Mouse (Mus musculus) right cerebral cortex, postnatal 25 days (tissue): ENCODE results near the gene Olfr374.
A peak's percentile ranks its signal among the peaks of the same experiment; 100 is the strongest.
"Not testable (repeated sequence)": the region's sequence is repeated elsewhere in the genome, so short reads cannot be mapped to it uniquely, and the experiment has no call there.

ENCODE experiments used
- DNase-seq: peaks from one replicate; pipeline ENCODE4 v3.0.0; 2022

Gene Olfr374

DNA sequence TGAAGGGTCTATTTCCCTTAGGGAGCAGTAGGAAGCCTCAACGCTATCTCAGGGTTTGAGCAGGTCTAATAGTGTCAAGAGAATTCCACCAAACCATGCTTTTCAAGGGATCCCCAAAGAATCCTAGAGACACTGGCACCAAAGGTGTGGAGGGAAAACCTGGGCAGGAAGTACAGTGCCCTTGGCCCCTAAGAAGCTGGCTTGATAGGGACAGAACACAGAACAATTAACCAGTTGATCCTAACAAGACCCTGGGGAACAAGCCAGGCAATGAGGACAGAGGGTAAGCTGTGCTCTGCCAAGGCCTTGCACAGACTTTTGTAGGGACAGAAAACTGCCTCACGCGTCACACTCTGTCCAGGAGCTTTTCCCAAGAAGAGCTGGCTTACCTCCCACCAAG lies at the start of gene Olfr374:
TSS of gene Olfr374 (plus strand) at position 301 of the 400 bp plus-strand sequence.
- DNase-seq = no peak

DNA sequence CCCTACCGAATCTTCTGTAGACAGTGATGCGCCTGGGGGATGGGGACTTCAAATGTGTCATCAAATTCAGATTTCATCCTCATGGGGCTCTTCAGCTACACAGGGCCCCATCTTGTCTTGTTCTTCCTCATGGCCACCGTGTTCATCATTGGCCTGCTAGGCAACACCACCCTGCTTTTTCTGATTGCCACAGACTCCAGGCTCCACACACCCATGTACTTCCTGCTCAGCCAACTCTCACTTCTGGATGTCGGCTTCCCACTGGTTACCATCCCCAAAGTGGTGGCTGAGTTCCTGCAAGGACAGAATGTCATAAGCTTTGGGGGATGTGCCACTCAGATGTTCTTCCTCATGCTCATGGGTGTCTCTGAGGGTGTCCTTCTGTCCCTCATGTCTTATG lies 49.2 kb upstream of the Olfr374 start:
- not testable (repeated sequence) for DNase-seq

DNA sequence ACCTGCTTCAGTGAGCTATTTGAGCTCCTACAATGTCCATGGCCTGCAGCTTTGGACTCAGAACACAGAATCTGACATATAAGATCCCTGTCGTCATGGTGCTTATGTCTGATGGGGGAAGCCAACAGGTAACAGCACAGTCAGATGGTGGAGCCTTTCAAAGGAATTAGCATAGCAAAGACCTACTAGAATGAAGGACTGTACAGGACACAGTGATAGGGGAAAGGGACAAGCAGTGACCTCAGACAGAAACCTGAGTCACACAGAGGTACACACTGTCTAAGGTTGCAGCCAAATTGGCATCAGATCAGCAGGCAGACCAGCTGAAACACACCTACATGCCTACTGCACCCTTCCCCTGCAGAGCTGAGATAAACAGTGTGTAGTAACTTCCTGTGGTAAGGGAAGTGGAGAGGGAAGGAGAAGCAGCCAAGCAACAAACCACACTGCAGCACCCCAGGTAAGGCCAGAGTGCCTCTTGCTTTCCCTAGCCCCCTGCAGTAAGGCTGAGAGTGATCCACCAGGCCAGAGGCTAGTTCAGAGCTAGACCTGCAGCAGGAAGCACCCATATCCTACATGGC lies 39.9 kb upstream of the Olfr374 start:
- DNase-seq = not testable (repeated sequence)

DNA sequence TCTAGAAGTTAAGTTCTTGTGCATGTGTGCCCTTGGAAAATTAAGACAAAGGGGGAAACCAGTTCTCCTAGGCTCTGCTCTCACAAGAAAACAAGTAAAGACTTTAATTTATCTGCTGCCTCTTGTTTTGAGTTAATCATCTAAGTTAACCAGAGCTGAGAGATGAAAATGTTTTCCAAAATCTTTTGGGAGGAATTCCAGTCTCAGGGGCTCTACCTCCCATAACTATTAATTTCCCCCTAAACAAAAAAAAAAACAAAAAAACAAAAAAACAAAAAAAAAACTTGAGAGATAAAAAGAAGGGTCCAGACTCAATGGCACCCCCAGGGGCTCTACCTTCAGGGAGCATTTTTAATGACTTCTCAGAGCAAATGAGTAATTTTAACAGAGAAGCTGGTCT lies 24.0 kb upstream of the Olfr374 start, which contains the start of gene Olfr373:
TSS of gene Olfr373 (plus strand) at position 301 of the 400 bp plus-strand sequence.
- DNase-seq = not testable (repeated sequence)

DNA sequence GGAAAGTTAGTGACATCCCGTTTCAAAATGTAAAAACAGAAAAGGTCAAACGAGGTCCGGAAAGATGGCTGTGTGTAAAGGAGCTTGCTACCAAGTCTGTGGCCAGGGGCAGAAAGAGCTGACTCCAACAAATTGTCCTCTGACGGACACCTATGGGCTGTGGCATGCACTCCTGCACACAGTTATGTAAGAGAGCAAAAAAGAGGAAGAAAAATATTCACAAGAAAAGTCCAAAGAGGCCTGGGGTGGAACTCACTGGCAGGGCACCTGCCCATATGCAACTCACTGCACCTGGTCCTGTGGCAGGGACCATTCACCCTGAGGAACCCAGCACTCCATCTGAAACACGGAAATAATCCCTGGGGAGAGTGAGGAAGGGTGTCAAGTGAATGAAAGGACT lies 22.1 kb upstream of the Olfr374 start:
- DNase-seq = no peak

DNA sequence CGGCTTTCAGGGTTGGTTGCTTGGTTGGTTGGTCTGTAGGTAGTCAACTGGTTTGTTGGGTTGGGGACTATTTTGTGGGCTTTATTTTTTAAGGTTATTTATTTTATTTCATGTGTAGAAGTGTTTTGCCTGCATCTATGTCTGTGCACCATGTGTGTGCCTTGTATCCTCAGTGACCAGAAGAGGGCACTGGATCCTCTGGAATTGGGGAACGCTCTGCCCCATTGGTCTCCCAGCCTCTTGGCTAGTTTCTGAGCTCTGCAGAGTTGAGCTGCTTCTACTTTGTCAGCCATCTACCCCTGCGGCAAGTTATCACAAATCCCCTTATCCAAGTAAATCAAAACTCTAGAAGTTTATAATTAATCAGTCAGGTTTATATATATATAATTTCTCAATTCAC lies 19.2 kb upstream of the Olfr374 start:
- DNase-seq = not testable (repeated sequence)

DNA sequence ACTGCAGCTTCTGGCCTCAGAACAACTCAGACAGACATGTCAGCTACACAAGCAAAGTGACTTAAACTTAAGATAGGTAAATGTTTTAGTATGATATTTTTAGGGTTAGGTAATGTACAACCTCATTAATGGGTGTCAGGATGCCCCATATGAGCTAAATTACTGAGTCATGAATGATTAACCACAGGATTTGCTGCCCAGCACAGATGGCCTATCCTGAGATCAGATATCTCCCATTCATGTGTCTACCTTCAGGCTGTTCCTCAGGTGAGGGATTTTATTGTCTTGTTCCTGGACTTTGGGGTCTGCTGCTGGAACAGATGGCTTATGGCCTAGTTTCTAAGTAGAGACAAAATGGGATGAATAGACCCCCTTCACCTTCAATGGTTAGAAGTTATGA lies 10.1 kb upstream of the Olfr374 start:
- DNase-seq = not testable (repeated sequence)

DNA sequence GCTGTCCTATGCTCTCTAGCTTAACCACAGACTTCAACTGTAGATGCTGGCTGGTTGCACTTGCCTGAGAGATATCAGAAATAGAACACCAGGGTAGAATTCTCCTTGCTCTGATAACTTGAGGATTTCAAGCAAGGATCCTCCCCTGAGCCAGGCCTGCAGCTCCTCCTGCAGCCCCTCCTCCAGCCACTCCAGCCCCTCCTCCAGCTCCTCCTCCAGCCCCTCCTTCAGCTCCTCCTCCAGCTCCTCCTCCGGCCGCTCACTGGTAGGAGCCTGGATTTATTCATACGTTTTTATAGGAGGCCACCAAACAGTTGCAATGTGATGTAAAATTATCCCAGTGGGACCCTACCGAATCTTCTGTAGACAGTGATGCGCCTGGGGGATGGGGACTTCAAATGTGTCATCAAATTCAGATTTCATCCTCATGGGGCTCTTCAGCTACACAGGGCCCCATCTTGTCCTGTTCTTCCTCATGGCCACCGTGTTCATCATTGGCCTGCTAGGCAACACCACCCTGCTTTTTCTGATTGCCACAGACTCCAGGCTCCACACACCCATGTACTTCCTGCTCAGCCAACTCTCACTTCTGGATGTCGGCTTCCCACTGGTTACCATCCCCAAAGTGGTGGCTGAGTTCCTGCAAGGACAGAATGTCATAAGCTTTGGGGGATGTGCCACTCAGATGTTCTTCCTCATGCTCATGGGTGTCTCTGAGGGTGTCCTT lies 7.3 kb upstream of the Olfr374 start:
- not testable (repeated sequence) for DNase-seq

DNA sequence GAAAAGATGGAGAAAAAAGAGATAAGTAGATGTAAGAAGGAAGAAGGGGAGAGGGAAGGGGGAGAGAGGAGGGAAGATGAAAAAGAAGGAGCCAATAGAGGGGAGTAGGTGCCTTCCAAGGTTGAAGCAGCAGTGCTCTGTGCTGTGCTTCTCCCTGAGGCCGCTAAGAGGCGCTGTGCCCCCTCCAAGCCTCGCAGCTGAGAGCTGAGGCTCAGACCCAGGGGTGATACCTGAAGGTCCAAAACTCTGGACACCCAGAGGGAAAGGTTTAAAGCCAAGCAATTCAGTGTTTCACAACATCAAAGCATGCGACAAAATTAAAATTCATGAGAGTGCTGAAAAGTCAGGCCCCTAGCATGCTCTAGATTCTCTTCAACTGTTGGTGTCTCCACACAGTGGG lies 1.7 kb upstream of the Olfr374 start:
- no peak for DNase-seq

DNA sequence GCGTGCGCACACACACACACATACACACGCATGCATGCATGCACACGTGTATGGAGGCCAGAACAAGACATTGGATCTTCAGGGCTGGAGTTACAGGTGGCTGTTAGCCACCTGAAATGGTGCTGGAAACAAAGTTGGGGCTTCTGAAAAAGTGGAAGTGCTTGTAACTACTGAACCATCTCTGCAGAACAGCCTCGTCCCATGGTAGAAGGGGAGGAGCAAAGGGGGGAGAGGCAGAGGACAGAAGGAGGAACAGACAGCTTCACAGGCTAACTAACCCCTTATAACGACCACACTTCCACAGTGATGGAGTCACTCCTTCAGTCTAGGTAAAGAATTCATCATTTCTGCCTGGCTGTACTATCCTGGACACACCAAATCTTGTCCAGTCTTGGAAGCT lies 4.0 kb downstream of the Olfr374 start:
- no peak for DNase-seq

DNA sequence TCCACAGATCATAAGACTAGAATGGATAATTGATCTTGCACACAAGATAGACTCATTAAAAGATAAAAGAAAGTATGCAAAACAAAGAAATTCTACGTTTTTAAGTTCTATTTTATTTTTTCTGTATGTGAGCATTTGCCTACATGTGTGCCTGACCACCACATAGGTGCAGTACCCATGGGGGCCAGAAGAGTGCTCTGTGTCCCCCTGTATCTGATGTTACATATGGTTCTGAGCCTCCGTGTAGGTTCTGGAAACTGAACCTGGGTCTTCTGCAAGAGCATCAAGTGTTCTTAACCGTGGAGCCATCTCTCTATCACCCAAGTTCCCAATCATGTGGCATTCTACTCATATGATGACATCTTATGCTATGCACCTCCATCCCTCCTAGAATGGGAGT lies 5.6 kb downstream of the Olfr374 start:
- no peak for DNase-seq

DNA sequence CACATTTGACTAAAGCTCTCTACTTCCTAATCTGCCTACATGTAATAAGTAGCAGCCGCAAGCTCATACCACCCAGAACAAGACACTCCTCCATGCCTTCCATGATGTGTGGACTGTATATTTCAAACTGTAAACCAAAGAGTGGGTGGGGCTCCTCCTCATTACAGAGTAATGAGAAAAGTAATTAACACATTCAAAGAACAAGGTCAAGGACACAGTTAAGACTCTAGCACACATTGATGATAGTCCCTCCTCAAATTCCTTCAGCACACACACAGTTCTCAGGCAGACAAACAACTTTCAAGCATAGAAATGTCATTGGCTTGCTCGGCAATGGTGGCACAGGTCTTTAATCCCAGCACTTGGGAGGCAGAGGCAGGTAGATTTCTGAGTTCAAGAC lies 8.4 kb downstream of the Olfr374 start:
- DNase-seq = no peak

DNA sequence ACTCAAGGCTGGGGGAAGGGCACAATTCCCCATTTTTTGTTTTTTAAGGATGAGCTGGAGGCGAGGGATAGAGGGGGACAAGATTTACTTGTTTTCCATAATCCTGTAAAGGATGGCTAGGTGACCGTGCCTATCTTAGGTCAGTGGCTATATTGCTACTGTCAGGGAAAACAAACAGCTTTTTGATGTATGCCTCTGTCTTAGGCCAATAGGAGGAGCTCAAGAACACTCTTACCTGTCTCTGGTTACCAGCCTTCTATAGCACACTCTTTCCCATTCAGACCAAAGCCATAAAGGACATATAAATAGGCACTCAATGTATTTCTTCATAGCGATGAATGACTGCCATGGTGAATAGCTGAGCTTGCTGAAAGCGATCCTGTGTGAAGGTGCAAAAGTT lies 11.8 kb downstream of the Olfr374 start:
- DNase-seq = no peak

DNA sequence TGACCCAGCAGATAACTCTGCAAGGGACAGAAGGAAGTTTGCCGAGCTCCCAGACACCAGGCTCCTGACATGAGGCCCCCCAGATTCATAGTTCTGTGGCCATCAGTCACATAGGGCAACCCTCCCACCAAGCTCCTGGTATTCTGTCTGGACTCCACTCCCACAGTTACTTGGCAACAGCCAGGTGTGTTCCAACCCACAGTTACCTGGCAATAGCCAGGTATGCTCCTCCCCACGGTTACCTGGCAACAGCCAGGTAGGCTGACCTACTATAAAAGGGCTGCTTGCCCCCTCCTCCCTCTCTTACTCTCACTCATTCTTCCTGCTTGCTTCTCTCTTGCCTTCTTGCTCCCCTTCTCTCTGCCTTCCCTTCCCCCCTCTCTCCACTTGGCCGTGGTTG lies 14.6 kb downstream of the Olfr374 start:
- not testable (repeated sequence) for DNase-seq

DNA sequence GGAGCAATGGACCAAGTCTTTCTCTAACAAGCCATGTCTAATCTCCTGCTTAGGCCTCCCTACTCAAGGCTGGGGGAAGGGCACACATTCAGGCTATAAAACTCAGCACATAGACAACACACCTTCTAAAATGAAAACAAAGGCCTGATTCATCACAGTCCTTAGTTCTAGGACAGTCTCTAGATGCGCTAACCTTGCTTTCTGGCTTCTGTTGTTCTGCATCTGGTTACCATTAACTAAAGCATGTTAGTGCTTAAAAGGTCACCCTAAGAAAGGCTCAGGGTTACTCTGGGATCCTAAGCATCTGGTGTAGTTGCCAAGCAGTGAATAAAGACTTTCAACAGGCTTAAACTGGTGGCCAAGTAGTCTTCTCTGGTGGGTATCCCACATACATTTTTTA lies 15.2 kb downstream of the Olfr374 start:
- no peak for DNase-seq

DNA sequence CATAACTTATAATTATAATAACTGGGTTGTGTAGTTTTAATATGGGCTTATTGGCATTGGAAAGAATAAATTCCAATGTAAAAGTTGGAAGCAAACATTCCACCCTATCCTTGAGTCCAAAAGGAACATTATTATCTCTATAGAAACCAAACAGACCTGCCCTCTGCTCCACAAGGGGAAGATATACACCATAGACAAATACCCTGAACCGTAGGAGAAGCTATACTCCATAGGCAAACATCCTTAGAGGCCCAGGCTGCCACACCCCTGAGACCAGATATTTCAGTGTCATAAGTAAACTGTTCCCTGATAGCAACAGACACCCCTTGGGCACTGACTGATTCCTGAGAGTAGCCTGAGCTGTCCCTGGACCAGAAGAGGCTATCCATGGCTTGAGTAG lies 21.0 kb downstream of the Olfr374 start:
- no peak for DNase-seq

DNA sequence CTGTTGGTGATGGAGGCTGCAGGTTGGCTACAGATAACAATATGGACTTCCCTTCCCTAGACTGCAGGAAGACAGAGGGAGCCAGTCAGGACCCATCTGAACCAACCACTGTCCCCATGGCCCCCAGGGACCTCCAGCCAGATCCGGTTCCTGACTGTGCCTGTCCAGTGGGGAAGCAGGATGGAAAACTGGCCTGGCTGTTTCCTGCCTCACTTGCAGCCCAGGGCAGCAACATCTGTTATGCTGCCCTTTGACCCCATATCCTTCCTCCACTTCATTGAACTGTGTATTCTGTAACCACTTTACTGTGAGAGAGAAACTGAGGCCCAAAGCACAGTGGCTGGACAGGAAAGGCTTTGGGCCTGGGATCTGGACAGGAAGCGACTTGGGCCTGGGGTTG lies 24.4 kb downstream of the Olfr374 start:
- DNase-seq = no peak

DNA sequence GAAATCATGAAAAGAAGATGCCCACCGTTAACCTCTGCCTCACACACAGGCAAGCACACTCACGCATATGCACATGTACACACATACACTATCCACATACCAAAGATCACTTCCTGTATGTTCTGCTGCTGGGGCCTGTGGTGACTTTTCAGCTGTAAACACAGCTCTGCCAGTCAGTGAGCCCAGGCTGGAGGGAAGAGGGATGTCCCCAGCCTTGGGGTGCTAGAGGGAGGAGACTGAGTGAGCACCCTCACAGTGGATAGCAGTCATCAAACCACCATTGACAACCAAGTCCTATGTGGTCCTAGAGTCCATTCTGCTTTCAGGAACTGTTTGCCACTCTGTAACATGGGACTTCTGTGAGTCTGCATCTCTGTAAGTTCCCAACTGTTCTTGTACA lies 25.1 kb downstream of the Olfr374 start:
- DNase-seq = no peak

DNA sequence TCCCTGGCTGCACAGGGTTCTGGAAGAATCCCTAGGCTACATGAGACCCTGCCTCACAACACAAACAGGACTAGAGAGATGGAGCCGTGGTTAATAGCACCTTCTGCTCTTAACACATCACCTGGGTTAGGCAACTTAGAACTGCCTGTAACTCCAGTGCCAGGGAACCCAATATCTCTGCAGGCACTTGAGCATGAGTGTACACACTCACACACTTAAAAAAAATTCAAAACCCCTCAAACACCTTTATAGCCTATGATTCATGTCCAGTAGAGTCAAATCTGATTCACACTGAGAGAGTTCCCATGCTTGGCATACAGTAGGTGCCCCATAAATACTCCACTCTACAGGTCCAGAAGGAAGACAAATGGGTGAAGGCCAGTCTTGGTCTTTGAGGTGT lies 25.6 kb downstream of the Olfr374 start:
- DNase-seq = no peak

DNA sequence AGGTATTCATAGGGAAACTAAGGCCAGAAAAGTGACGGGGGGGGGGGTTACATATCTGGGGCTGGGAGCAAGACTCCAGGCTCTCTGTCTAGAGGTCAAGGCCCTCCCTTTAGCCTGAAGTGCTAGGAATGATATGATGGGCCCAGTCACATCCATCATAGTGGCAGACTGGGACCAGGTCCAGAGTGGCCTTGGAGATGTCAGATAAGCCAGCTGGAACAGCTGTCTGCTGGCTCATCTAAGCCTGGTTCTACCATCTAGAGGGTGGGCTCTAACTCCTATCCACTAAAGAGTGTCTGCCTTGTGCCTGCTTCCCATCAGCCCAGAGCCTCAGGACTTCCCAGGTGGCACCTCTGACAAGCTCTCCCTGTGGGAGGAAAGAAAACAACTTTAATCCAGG lies 26.1 kb downstream of the Olfr374 start:
- DNase-seq = no peak

DNA sequence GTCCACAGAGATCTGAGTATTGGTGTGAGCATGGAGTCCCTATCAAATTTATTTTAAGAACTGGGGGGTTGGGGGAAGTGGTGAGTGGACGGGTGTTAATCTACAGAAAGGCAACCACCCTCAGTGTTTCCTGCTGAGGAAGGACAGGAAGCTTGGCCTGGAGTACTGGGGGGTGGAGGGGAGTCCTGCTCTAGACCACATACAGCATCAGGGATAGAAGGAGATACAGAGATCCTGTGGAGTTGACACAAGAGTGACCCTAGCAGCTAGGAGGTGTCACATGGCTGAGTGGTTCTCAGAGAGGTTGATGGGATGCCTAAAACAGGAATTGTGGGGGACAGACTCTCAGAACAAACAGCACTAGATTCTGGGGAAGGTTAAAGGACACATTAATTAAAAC lies 26.7 kb downstream of the Olfr374 start:
- no peak for DNase-seq

DNA sequence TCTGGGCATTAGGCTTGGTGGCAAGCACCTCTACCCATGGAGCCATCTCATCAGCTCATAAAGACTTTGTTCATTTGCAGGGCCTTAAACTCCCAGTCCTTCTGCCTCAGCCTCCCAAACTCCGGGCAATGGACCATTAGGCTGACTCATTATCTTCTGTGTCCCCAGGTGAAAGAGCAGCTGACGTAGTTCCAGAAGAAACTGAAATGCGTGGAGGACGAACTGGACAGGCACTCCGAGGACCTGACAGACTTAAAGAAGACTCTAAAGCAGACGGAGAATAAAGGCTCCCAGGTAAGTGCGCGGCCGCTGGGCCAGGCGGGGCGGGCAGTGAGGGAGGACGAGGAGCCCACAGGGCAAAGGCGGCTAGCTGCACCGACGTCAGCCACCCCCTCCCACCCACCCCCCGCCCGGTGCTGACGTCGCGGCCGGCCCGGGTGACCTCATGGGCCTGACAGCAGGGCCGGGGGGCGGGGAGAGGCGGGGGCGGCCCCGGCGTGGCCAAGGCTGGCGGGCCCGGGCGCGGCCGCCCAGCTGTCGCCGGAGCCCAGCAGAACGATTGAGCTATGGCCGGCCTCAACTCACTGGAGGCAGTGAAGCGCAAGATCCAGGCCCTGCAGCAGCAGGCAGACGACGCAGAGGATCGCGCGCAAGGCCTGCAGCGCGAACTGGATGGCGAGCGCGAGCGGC lies 28.1 kb downstream of the Olfr374 start, which contains the start of gene Tpm4:
TSS of gene Tpm4 (plus strand) at position 220 of the 690 bp plus-strand sequence.
- DNase-seq = peak; percentile 42

DNA sequence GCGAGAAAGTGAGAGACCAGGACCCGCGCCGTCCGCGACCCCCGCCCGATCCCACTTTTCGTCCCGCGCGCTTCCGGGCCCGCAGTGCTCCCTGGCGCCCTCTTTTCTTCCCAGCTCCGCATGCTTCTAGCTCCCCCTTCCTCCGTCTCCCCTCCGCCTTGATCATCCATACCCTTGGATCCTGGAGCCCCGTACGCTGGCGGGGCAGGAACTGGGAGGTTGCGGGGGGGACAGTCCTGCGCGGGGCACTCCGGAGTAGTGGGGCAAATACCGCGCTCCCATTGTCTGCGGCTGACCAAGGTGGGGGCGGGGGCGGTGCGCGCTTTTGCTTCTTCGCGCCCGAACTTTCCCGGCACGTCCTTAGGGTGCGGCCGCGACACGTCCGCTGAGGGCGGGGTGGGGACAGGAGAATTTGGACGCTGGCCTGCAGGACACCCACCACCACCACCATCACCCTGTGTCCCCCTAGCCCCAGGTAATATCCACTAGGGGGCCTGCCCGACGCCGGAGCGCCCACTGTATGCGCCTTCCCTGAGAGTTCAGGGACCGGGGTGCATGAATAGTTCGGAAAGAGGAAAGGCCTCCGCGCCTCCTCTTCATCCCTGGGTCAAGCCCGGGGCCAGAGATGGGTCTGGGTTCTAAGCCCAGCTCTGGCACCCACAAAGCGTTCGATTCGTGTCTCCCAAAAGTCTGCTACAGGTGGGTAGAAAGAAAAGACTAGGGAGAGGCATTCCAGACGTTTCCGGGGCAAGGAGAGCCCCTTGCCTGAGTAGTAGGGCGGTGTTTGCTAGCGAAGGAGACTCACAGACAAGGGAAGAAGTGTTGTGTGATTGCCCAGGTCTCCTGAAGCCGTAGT lies 28.8 kb downstream of the Olfr374 start:
- DNase-seq = no peak
